Mouse (Mus musculus) erythroblast, embryonic 14.5 days (primary cell): ENCODE data around the gene Zfp961.

Experiments used
- GATA1 ChIP-seq: IDR thresholded peaks from 2 replicates; pipeline ENCODE4 v1.6.1; 2012; ENCODE audit warnings: low read length, inconsistent platforms, mixed read lengths
- TAL1 ChIP-seq: IDR thresholded peaks from 3 replicates; pipeline ENCODE4 v1.6.1; 2012; ENCODE audit warnings: low read length, inconsistent platforms, mixed read lengths

- no peak for TF ChIP-seq GATA1
- TF ChIP-seq TAL1, result no peak
Observed at GRCm38 (mm10) chr8:71950482-71951221, at the start of gene Zfp961.
